Mouse (Mus musculus) forebrain, embryonic 14.5 days (tissue): ENCODE data around the gene Trim17. TPM values are rescaled to one million over a fixed set of nuclear protein-coding genes. Genes with fewer than 3 reads are reported as not detected.

Source experiments
- ATAC-seq: fragments of 200-750 bp; cut with Nextera tagmentation; 2 replicates; pipeline ENCODE4 v1.8.0; 2017; ENCODE audit warnings: mild to moderate bottlenecking, moderate library complexity
- DNase-seq: peaks from one replicate; pipeline ENCODE4 v3.0.0-alpha.2; 2015; ENCODE audit warnings: low spot score
- H3K27ac ChIP-seq: fragments of 300-500 bp; sonication (generic); 2 replicates; pipeline ENCODE4 v1.5.1; 2014; ENCODE audit warnings: low read depth, mild to moderate bottlenecking, control low read depth, low read length, moderate library complexity
- H3K27me3 ChIP-seq: fragments of 300-500 bp; sonication (generic); replicated peaks from 2 replicates; pipeline ENCODE4 v1.6.1; 2014; ENCODE audit warnings: low read length, control low read depth, mixed read lengths; ENCODE audit not compliant: control insufficient read depth, insufficient read depth
- H3K36me3 ChIP-seq: fragments of 300-500 bp; sonication (generic); 2 replicates; pipeline ENCODE4 v1.6.1; 2014; ENCODE audit warnings: low read length, control low read depth; ENCODE audit not compliant: control insufficient read depth, insufficient read depth
- H3K4me1 ChIP-seq: fragments of 300-500 bp; sonication (generic); 2 replicates; pipeline ENCODE4 v1.6.1; 2014; ENCODE audit warnings: antibody characterized with exemption, low read length, control low read depth; ENCODE audit not compliant: control insufficient read depth, insufficient read depth
- H3K4me2 ChIP-seq: fragments of 300-500 bp; sonication (generic); 2 replicates; pipeline ENCODE4 v1.6.1; 2014; ENCODE audit warnings: mild to moderate bottlenecking, control low read depth, low read length
- H3K4me3 ChIP-seq: fragments of 300-500 bp; sonication (generic); 2 replicates; pipeline ENCODE4 v1.5.1; 2014; ENCODE audit warnings: low read depth, low read length, control low read depth
- H3K9ac ChIP-seq: fragments of 300-500 bp; sonication (generic); 2 replicates; pipeline ENCODE4 v1.6.1; 2014; ENCODE audit warnings: mild to moderate bottlenecking, low read length, control low read depth, moderate library complexity
- H3K9me3 ChIP-seq: fragments of 300-500 bp; sonication (generic); replicated peaks from 2 replicates; pipeline ENCODE4 v1.6.1; 2016; ENCODE audit warnings: low read length, control low read depth, mixed read lengths; ENCODE audit not compliant: control insufficient read depth
- WGBS: fragments of 180-500 bp; shearing (Covaris S2); extraction: QIAGEN DNeasy Blood & Tissue Kit; methylation state at CpG from one replicate; pipeline ENCODE4 v1.1.7; 2014; 5-methylcytosine and 5-hydroxymethylcytosine counted together
- polyA plus RNA-seq: library from polyadenylated mRNA; unstranded; fragments of >200 nt; fragmentation: Nextera tagmentation; extraction: Ambion mirVana; gene quantifications from 2 replicates; pipeline ENCODE4 v1.2.1, GENCODE M21; 2014

The Trim17 gene
- polyA plus RNA-seq, 1 experiment from 2014 or later, result 1.3 TPM

DNA sequence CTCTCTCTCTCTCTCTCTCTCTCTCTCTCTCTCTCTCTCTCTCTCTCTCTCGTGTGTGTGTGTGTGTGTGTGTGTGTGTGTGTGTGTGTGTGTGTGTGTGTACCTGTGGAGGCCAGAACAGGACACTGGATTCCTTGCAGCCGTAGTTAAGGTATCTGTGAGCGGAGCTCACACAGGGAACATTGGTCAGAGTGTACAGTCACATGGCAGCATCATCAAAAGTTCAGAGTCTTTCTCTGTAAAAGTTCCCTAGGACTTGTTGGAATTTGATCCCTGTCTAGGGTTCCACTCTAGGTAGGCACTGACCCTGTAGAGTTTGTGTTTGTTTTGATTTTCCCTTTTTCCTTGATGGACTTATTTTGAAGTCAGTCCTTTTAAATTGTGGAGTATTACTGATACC, 27.8 kb upstream of the Trim17 start:
- Histone ChIP-seq H3K36me3 (peaks cover 9% of the 10 kb centered on the region), H3K9me3 (no peaks in the 10 kb centered on the region), H3K4me2 (no peak overlapping the region), H3K9ac (no peak overlapping the region), H3K4me1 (no peaks in the 10 kb centered on the region), H3K27me3 (no peaks in the 10 kb centered on the region), H3K4me3 (no peak overlapping the region), H3K27ac (no peak overlapping the region)
- ATAC-seq (no peak), DNase-seq (no peak)
- 94% methylated on average over 2 of the region's 3 CpGs for WGBS

GRCm38 (mm10) chr11:58927053-58927452, 27.4 kb upstream of the Trim17 start:
- no peak overlapping the region for H3K4me3 ChIP-seq
- no peak for DNase-seq
- 80% methylated on average over 2 of the region's 2 CpGs for WGBS
- peaks cover 13% of the 10 kb centered on the region for H3K36me3 ChIP-seq
- no peaks in the 10 kb centered on the region for H3K9me3 ChIP-seq
- no peak for ATAC-seq
- no peak overlapping the region for H3K4me2 ChIP-seq
- no peaks in the 10 kb centered on the region for H3K4me1 ChIP-seq
- H3K9ac ChIP-seq, result no peak overlapping the region
- H3K27ac ChIP-seq, result no peak overlapping the region
- no peaks in the 10 kb centered on the region for H3K27me3 ChIP-seq

DNA sequence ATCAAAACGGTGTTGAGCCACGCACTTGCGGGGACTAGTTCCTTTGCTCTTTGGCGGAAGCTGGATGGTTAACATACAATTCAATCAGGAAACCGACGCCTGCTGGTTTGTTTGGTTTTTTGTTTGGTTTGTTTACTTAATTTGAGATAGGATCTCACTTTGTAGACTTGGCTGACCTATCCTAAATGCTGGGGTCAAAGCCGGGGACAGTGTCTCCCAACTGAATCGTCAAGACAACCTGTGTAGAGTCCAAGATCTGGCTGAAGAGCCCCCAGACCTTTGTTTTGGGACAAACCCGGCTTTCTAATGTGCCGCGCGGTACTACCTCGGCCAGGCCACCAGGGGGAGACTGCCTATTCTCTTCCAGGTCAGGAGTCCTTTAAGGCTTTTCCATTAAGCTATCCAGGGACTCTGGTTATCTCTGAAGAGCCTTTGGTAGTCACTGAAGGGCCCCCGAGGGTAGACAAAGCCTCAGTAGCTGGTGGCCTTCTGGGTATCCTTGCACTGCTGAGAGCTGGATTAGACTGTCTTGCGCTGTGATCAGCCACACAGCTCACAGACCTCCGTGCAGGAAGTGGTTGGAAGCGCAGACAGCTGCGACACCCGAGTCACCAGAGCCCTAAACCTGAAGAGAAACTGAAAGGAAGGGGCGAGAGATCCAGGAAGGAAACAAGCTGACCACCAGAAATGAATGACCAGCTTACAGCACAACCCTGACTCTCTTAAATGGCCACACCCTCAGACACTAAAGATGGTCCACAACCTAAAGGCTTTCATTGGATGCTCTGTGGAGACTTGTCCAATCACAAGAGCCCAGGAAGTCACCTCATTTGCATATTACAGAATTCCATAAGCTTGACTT, 26.5 kb upstream of the Trim17 start:
- DNase-seq, result peak; percentile 79
- Histone ChIP-seq H3K9me3 (no peaks in the 10 kb centered on the region), H3K27ac (no peak overlapping the region), H3K4me2 (peak overlapping the region; percentile 28; the same call in 1 of the 2 replicates), H3K4me1 (no peaks in the 10 kb centered on the region), H3K9ac (0 out of 2 replicates have a peak overlapping the region, but pooled peaks have one; percentile 7), H3K36me3 (peaks cover 23% of the 10 kb centered on the region), H3K27me3 (no peaks in the 10 kb centered on the region), H3K4me3 (no peak overlapping the region)
- ATAC-seq, result peak; percentile 66
- 36% methylated on average over 20 of the region's 20 CpGs for WGBS

DNA sequence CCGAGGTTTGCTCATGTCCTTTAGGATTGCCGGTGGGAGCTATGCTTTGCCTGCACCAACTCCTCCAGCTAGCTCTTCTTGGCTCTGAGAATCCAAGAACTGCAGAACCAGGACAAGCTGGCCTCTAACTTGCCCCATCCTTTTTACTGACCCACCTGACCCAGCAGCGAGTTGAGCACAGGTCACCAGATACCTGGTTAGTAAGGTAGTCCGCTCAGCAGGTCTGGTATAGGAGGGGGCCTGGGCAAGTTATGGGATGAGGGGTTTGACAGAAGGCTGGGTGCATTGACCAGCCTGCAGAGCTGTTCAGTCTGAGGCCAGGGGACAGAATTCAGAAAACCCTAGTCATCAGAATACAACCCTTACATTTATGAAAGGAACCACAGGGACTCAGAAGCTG, 25.4 kb upstream of the Trim17 start:
- H3K9ac ChIP-seq, result no peak overlapping the region
- DNase-seq (no peak), ATAC-seq (no peak)
- H3K4me3 ChIP-seq, result no peak overlapping the region
- H3K9me3 ChIP-seq, result no peaks in the 10 kb centered on the region
- H3K4me2 ChIP-seq, result no peak overlapping the region
- WGBS, result 73% methylated on average over 4 of the region's 4 CpGs
- H3K27ac ChIP-seq, result no peak overlapping the region
- no peaks in the 10 kb centered on the region for H3K27me3 ChIP-seq
- peaks cover 33% of the 10 kb centered on the region for H3K36me3 ChIP-seq
- no peaks in the 10 kb centered on the region for H3K4me1 ChIP-seq

DNA sequence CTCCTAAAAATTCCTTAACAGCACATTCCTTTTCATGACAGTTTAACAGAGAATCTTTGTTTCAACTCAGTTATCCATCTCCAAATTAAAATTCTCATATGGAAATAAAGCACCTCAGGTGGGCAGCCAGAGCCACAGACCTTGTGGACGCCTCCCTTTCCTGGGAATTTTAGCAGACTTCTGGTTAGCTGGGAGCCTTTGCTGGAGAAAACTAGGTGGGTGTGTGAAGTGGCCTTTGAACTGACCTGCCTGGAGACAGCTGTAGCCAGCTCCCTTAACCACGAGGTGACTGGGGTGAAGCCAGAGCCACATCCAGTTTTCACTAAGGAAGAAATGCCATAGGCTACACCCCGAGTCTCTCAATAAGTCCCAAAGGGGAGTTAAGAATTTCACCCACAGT, 24.8 kb upstream of the Trim17 start:
- Histone ChIP-seq H3K27me3 (no peaks in the 10 kb centered on the region), H3K4me2 (no peak overlapping the region), H3K27ac (no peak overlapping the region), H3K9me3 (no peaks in the 10 kb centered on the region), H3K9ac (no peak overlapping the region), H3K4me3 (no peak overlapping the region), H3K36me3 (peaks cover 38% of the 10 kb centered on the region), H3K4me1 (no peaks in the 10 kb centered on the region)
- 67% methylated on average over 3 of the region's 3 CpGs for WGBS
- no peak for DNase-seq
- ATAC-seq, result no peak

DNA sequence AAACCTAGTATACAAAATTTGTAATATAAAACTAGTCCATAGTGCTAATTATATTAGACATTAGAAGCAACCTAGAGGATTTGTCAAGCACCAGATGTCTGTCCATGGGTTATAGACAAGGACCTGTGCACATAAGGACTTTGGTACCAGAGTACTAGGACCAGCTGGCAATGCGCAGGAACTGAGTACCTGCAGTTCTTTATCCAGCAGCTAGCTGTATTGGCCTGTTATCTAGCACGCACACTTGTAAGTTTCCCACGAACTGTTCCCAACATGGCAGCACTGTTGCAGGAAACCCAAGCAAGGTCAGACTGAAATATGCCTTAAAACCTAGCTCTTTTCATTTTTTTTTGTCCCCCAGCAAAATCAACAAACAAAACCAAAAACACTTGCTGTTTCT, 24.2 kb upstream of the Trim17 start:
- Histone ChIP-seq H3K36me3 (peaks cover 43% of the 10 kb centered on the region), H3K4me1 (no peaks in the 10 kb centered on the region), H3K4me2 (no peak overlapping the region), H3K27me3 (no peaks in the 10 kb centered on the region), H3K9ac (no peak overlapping the region), H3K27ac (no peak overlapping the region), H3K9me3 (no peaks in the 10 kb centered on the region), H3K4me3 (no peak overlapping the region)
- WGBS, result 91% methylated on average over 3 of the region's 3 CpGs
- no peak for DNase-seq
- ATAC-seq, result no peak

DNA sequence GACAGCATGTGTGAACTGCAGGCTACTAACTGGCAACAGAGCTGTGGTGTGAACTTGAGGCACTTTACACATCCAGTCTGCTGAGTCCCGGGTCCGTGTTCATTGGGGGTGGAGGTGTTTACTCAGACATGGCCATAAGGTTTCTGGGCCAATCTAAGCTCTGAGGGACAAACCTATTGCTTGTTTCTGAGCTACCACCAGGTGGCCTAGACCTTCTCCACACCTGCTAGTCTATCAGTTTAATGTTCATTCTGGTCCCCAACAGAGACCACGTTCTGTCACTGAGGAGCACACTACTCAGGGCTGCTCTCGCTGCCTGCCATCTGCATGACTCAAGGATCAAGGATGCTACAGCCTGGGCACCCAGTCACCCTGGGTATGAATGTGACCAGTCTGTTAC, 22.9 kb upstream of the Trim17 start:
- H3K9me3 ChIP-seq, result no peaks in the 10 kb centered on the region
- no peak overlapping the region for H3K27ac ChIP-seq
- no peak overlapping the region for H3K4me2 ChIP-seq
- H3K36me3 ChIP-seq, result peaks cover 54% of the 10 kb centered on the region
- no peak overlapping the region for H3K9ac ChIP-seq
- H3K27me3 ChIP-seq, result no peaks in the 10 kb centered on the region
- WGBS, result 78% methylated on average over 4 of the region's 4 CpGs
- no peak for DNase-seq
- H3K4me3 ChIP-seq, result no peak overlapping the region
- no peaks in the 10 kb centered on the region; the same call in 1 of the 2 replicates for H3K4me1 ChIP-seq
- no peak for ATAC-seq

GRCm38 (mm10) chr11:58937909-58938308, 16.6 kb upstream of the Trim17 start:
- H3K4me2 ChIP-seq, result peak overlapping the region; percentile 85
- peaks cover 9% of the 10 kb centered on the region for H3K4me1 ChIP-seq
- peak overlapping the region; percentile 98 for H3K9ac ChIP-seq
- no peaks in the 10 kb centered on the region for H3K27me3 ChIP-seq
- WGBS, result 1% methylated on average over 11 of the region's 13 CpGs
- H3K9me3 ChIP-seq, result no peaks in the 10 kb centered on the region
- H3K27ac ChIP-seq, result peak overlapping the region; percentile 93
- DNase-seq (peak; percentile 45), ATAC-seq (no peak)
- peak overlapping the region; percentile 96 for H3K4me3 ChIP-seq
- peaks cover 38% of the 10 kb centered on the region for H3K36me3 ChIP-seq

DNA sequence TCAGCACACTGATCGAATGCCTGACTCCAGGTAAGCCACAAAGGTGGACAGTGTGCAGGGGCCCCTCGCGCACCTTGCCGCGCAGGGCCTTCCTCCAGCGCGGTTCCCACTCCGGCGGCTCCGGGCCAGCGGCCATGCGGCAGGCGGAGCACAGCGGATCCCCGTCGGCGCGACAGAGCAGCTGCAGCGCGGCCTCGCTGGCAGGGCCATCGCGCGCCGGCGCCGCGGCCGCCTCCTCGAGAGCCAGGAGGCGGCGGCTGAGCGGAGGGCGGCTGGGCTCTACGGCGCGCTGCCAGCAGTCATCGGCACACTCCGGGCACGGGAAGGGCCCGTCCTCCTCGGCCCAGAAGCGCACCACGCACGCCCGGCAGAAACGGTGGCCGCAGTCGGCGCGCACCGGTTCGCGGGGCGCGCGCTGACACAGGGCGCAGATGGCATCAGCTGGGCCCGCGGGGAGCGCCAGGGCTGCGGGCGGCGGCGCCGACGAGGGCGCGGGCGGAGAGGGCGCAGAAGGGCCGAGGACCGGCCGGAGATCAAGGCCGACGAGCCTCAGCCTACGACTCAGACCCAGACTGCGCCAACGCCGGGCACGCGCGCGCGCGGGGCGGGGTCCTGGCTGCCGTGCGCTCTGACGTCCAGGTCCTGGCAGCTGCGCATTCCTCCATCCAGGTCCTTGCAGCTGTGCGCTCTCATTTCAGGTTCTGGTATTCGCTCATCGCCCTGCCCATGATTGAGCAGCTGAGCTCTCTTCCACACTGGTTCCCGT, 16.0 kb upstream of the Trim17 start, which contains the start of gene Rnf187:
TSS of gene Rnf187 (minus strand) at position 595 of the 766 bp plus-strand sequence.
- Histone ChIP-seq H3K4me3 (peak within 1 kb of the TSS; percentile 96), H3K27ac (peak within 1 kb of the TSS; percentile 93), H3K4me2 (peak within 1 kb of the TSS; percentile 85), H3K9me3 (no peaks in the 10 kb centered on the region), H3K27me3 (no peaks in the 10 kb centered on the region), H3K9ac (peak within 1 kb of the TSS; percentile 98), H3K4me1 (peaks cover 9% of the 10 kb centered on the region), H3K36me3 (peaks cover 32% of the 10 kb centered on the region)
- WGBS, result under 1% methylated on average over 68 of the region's 95 CpGs
- peak; percentile 99 for ATAC-seq
- DNase-seq, result peak; percentile 96
